Mouse (Mus musculus): ENCODE measurements around the gene Crip2. TPM values are rescaled to one million over a fixed set of nuclear protein-coding genes. Genes with fewer than 3 reads are reported as not detected.

The Crip2 gene
- polyA plus RNA-seq, 1 experiment from 2014 or later, result 140 TPM

Other genes starting within 250 kb of the Crip2 start
- gene Jag2, start 210.5 kb upstream of the Crip2 start, polyA plus RNA-seq (2015; fragmentation: Nextera tagmentation; extraction: Ambion mirVana), result 5.1 and 6.4 TPM in 2 replicates
- 80.2 and 81.9 TPM in 2 replicates for gene Nudt14, start 198.1 kb upstream of the Crip2 start, polyA plus RNA-seq (2015; fragmentation: Nextera tagmentation; extraction: Ambion mirVana)
- 16.2 and 20.6 TPM in 2 replicates for gene Btbd6, start 163.8 kb upstream of the Crip2 start, polyA plus RNA-seq (2015; fragmentation: Nextera tagmentation; extraction: Ambion mirVana)
- 50.3 and 53.9 TPM in 2 replicates for gene Brf1, start 139.5 kb upstream of the Crip2 start, polyA plus RNA-seq (2015; fragmentation: Nextera tagmentation; extraction: Ambion mirVana)
- 9.7 and 11.2 TPM in 2 replicates for gene Pacs2, start 125.7 kb upstream of the Crip2 start, polyA plus RNA-seq (2015; fragmentation: Nextera tagmentation; extraction: Ambion mirVana)
- not detected in 2 replicates for gene Tex22, start 65.7 kb upstream of the Crip2 start, polyA plus RNA-seq (2015; fragmentation: Nextera tagmentation; extraction: Ambion mirVana)
- 8.9 and 10.8 TPM in 2 replicates for gene Mta1, start 42.0 kb upstream of the Crip2 start, polyA plus RNA-seq (2015; fragmentation: Nextera tagmentation; extraction: Ambion mirVana)
- gene Crip1, start 6.1 kb downstream of the Crip2 start, polyA plus RNA-seq (2015; fragmentation: Nextera tagmentation; extraction: Ambion mirVana), result 350 and 360 TPM in 2 replicates
- gene Tedc1, start 16.2 kb downstream of the Crip2 start, polyA plus RNA-seq (2015; fragmentation: Nextera tagmentation; extraction: Ambion mirVana), result 24.0 and 24.3 TPM in 2 replicates
- 4.6 and 6.5 TPM in 2 replicates for gene Tmem121, start 45.7 kb downstream of the Crip2 start, polyA plus RNA-seq (2015; fragmentation: Nextera tagmentation; extraction: Ambion mirVana)